ENCODE assay signal across 28 mouse cellular contexts in genomic region chr3:9579028-9579643, GRCm38 (mm10). TPM values are rescaled to one million over a fixed set of nuclear protein-coding genes. Genes with fewer than 3 reads are reported as not detected.
A peak's percentile ranks its signal among the peaks of the same experiment; 100 is the strongest.
DNase-seq lines count a peak whose midpoint lies in the region; ATAC-seq and TF ChIP-seq lines count a peak whose summit lies in the region.
"Had no signal": no experiment of that assay in that cellular context is flagged by ENCODE, and none has a peak within 500 bp of the region (broad histone marks: within the 10 kb centered on the region; RNA-seq: fewer than 3 reads in every experiment).

No protein-coding gene starts in this region.

- whole genome bisulfite sequencing in heart, postnatal 0 days = 46% methylated on average over 4 of the region's 4 CpGs
- WGBS in lung, postnatal 0 days = 24% methylated on average over 4 of the region's 4 CpGs
- WGBS in liver, embryonic 15.5 days (ENCODE audit: insufficient replicate concordance) = 48% methylated on average over 4 of the region's 4 CpGs

- H3K27ac ChIP-seq in heart, postnatal 0 days (ENCODE audit: low read depth) = no peak overlapping the region
- no peak overlapping the region for H3K27ac ChIP-seq in lung, postnatal 0 days (ENCODE audit: low read length)
- peak overlapping the region; percentile 46 for H3K27ac ChIP-seq in liver, embryonic 15.5 days (replicated peaks)
- H3K27ac ChIP-seq: embryonic facial prominence, embryonic 13.5 days; forebrain, embryonic 10.5 days; heart, embryonic 13.5 days; hindbrain, embryonic 12.5 days; hindbrain, postnatal 0 days; limb, embryonic 10.5 days; limb, embryonic 15.5 days; neural tube, embryonic 15.5 days; stomach, embryonic 15.5 days had no signal

- no peak overlapping the region for H3K9ac ChIP-seq in heart, postnatal 0 days (replicated peaks; ENCODE audit: low read depth, low read length)
- H3K9ac ChIP-seq in lung, postnatal 0 days (replicated peaks; ENCODE audit: low read depth) = no peak overlapping the region
- no peak overlapping the region for H3K9ac ChIP-seq in liver, embryonic 15.5 days
- H3K9ac ChIP-seq: embryonic facial prominence, embryonic 13.5 days; heart, embryonic 13.5 days; hindbrain, embryonic 12.5 days; limb, embryonic 15.5 days; neural tube, embryonic 15.5 days; stomach, embryonic 15.5 days had no signal

- no peak for ATAC-seq in heart, postnatal 0 days (ENCODE audit: insufficient read depth, low read depth)
- ATAC-seq in lung, postnatal 0 days = peak; percentile 51
- ATAC-seq in liver, embryonic 15.5 days (ENCODE audit: insufficient read depth) = no peak
- ATAC-seq: CD4-positive, CD25-positive, alpha-beta regulatory T cell, adult 4 months; forebrain, embryonic 16.5 days; hindbrain, postnatal 0 days had no signal

- no peak overlapping the region for H3K4me2 ChIP-seq in heart, postnatal 0 days (ENCODE audit: low read depth, low read length)
- no peak overlapping the region for H3K4me2 ChIP-seq in lung, postnatal 0 days (replicated peaks; ENCODE audit: low read depth, low read length)
- no peak overlapping the region for H3K4me2 ChIP-seq in liver, embryonic 15.5 days
- H3K4me2 ChIP-seq: embryonic facial prominence, embryonic 13.5 days; heart, embryonic 13.5 days; hindbrain, embryonic 12.5 days; limb, embryonic 15.5 days; neural tube, embryonic 15.5 days; stomach, embryonic 15.5 days had no signal

- no peaks in the 10 kb centered on the region for H3K27me3 ChIP-seq in heart, postnatal 0 days (ENCODE audit: control insufficient read depth, insufficient read depth, low read length)
- no peaks in the 10 kb centered on the region for H3K27me3 ChIP-seq in lung, postnatal 0 days (replicated peaks; ENCODE audit: insufficient read depth, low read length)
- no peaks in the 10 kb centered on the region for H3K27me3 ChIP-seq in liver, embryonic 15.5 days
- H3K27me3 ChIP-seq: embryonic facial prominence, embryonic 13.5 days; heart, embryonic 13.5 days; hindbrain, embryonic 12.5 days; limb, embryonic 15.5 days; neural tube, embryonic 15.5 days; stomach, embryonic 15.5 days had no signal

- DNase-seq in heart, postnatal 0 days (ENCODE audit: low spot score) = peak; percentile 6
- DNase-seq in heart, postnatal 4 days = no peak
- peak; percentile 52 for DNase-seq in lung, postnatal 0 days (ENCODE audit: low spot score)
- no peak for DNase-seq in lung, postnatal 4 days
- DNase-seq in R1 (ENCODE audit: low read depth, low spot score) = peak; percentile 56
- no peak for DNase-seq in adrenal gland, adult 8-10 months
- DNase-seq: cerebellum, adult 2 months; cerebellum, postnatal 25 days; embryo, embryonic 11 days; heart, postnatal 14 days; kidney, adult 9 months; kidney, postnatal 14 days; layer of hippocampus, adult 9-11 months; midbrain, embryonic 14.5 days; retina, postnatal 1 day; right cerebral cortex, postnatal 14 days had no signal

- no peaks in the 10 kb centered on the region for H3K9me3 ChIP-seq in heart, postnatal 0 days (replicated peaks; ENCODE audit: control insufficient read depth, low read length)
- H3K9me3 ChIP-seq in lung, postnatal 0 days (ENCODE audit: low read length) = no peaks in the 10 kb centered on the region
- H3K9me3 ChIP-seq in liver, embryonic 15.5 days (replicated peaks) = no peaks in the 10 kb centered on the region
- H3K9me3 ChIP-seq: embryonic facial prominence, embryonic 13.5 days; heart, embryonic 13.5 days; hindbrain, embryonic 12.5 days; limb, embryonic 10.5 days; limb, embryonic 15.5 days; neural tube, embryonic 15.5 days; stomach, embryonic 15.5 days had no signal

- no peak for TF ChIP-seq CTCF in heart, postnatal 0 days (IDR thresholded peaks at IDR 0.05; ENCODE audit: low read depth)
- no peak for TF ChIP-seq CTCF in lung, postnatal 0 days (IDR thresholded peaks at IDR 0.05)

- H3K36me3 ChIP-seq in heart, postnatal 0 days (replicated peaks; ENCODE audit: control insufficient read depth, insufficient read depth, low read length) = no peaks in the 10 kb centered on the region
- H3K36me3 ChIP-seq in lung, postnatal 0 days (ENCODE audit: insufficient read depth, low read length) = no peaks in the 10 kb centered on the region
- H3K36me3 ChIP-seq in liver, embryonic 15.5 days (replicated peaks) = no peaks in the 10 kb centered on the region
- H3K36me3 ChIP-seq: embryonic facial prominence, embryonic 13.5 days; forebrain, embryonic 10.5 days; heart, embryonic 13.5 days; hindbrain, embryonic 12.5 days; limb, embryonic 15.5 days; neural tube, embryonic 15.5 days; stomach, embryonic 15.5 days had no signal

- no peak overlapping the region for H3K4me3 ChIP-seq in heart, postnatal 0 days (ENCODE audit: low read depth, low read length)
- no peak overlapping the region for H3K4me3 ChIP-seq in lung, postnatal 0 days (ENCODE audit: low read depth, low read length)
- no peak overlapping the region for H3K4me3 ChIP-seq in liver, embryonic 15.5 days (replicated peaks)
- H3K4me3 ChIP-seq: embryonic facial prominence, embryonic 13.5 days; forebrain, embryonic 10.5 days; heart, embryonic 13.5 days; hindbrain, embryonic 12.5 days; limb, embryonic 10.5 days; limb, embryonic 15.5 days; neural tube, embryonic 15.5 days; stomach, embryonic 15.5 days had no signal

- no peak for TF ChIP-seq EP300 in heart, postnatal 0 days (IDR thresholded peaks at IDR 0.05; ENCODE audit: low read depth)
- TF ChIP-seq EP300 in lung, postnatal 0 days (IDR thresholded peaks at IDR 0.05) = 0 out of 2 replicates have a peak, but pooled peaks have one; percentile 24

- H3K4me1 ChIP-seq in heart, postnatal 0 days (ENCODE audit: control insufficient read depth, insufficient read depth) = peaks cover 30% of the 10 kb centered on the region
- H3K4me1 ChIP-seq in lung, postnatal 0 days (ENCODE audit: insufficient read depth, low read depth, low read length) = peaks cover 19% of the 10 kb centered on the region; the same call in 1 of the 2 replicates
- peaks cover 90% of the 10 kb centered on the region for H3K4me1 ChIP-seq in liver, embryonic 15.5 days (replicated peaks)

RNA-seq across cellular contexts. Expression of gene Zfp704, which starts 30.7 kb away (rescaled TPM):
- total RNA-seq in heart, postnatal 0 days (2014; rRNA removed; ENCODE audit: low replicate concordance) = 15.8 and 17.2 TPM in 2 replicates
- 3.5 and 3.7 TPM in 2 replicates for polyA plus RNA-seq in heart, postnatal 0 days (2015; fragmentation: Nextera tagmentation; extraction: Ambion mirVana)
- 10 to 100 TPM; 36.9 to 38.6 TPM for total RNA-seq in heart, postnatal 4 days (2021)
- polyA plus RNA-seq in lung, postnatal 0 days (2015; fragmentation: Nextera tagmentation; extraction: Ambion mirVana) = 5.9 and 7.7 TPM in 2 replicates
- polyA plus RNA-seq in liver, embryonic 15.5 days (2015; fragmentation: Nextera tagmentation; extraction: Ambion mirVana) = 0.81 and 0.89 TPM in 2 replicates
- 10 to 100 TPM; 14.5 to 22.8 (median 16.7) TPM for total RNA-seq in adrenal gland, adult 8-10 months (2022)

Comparison
In these comparisons a context has a peak if more than half of its experiments do, and no peak if none do; other contexts are left out.
1. DNase-seq: peak in heart, postnatal 0 days (single experiment), lung, postnatal 0 days (single experiment) and R1 (single experiment); none in heart, postnatal 4 days (single experiment), lung, postnatal 4 days (0 of 2) and adrenal gland, adult 8-10 months (single experiment).